Mouse (Mus musculus) MEL (cell line): ENCODE measurements around the gene Hes3. TPM values are rescaled to one million over a fixed set of nuclear protein-coding genes. Genes with fewer than 3 reads are reported as not detected.

Experiments used
- DNase-seq: peaks from one replicate; pipeline ENCODE4 v3.0.0; 2011; ENCODE audit warnings: low read depth, low spot score
- H3K27ac ChIP-seq: 2 replicates; pipeline ENCODE4 v1.5.1; 2012; ENCODE audit warnings: low read depth, mild to moderate bottlenecking, control low read depth, low read length, moderate library complexity; ENCODE audit not compliant: control insufficient read depth
- H3K27me3 ChIP-seq, 2 experiments: fragments of 150-350 bp in 1 of 2; sonication (generic) in 1 of 2; 2 replicates each; pipeline ENCODE4 v1.6.1; 2012; ENCODE audit warnings: low read length in 2 of 2, mild to moderate bottlenecking in 2 of 2, improper control_type of control experiment in 1 of 2, moderate library complexity in 1 of 2; ENCODE audit not compliant: insufficient read depth in 2 of 2, control insufficient read depth in 1 of 2
- H3K36me3 ChIP-seq, 2 experiments: 2 replicates each; pipeline ENCODE4 v1.6.1; 2012 to 2014; ENCODE audit warnings: low read length in 2 of 2, improper control_type of control experiment in 1 of 2, inconsistent platforms in 1 of 2, mild to moderate bottlenecking in 1 of 2; ENCODE audit not compliant: insufficient read depth in 2 of 2, control insufficient read depth in 1 of 2
- H3K4me1 ChIP-seq, 2 experiments: fragments of 150-350 bp in 1 of 2; sonication (generic) in 1 of 2; 2 replicates each; pipeline ENCODE4 v1.6.1; 2012; ENCODE audit warnings: low read length in 2 of 2, improper control_type of control experiment in 1 of 2, mild to moderate bottlenecking in 1 of 2; ENCODE audit not compliant: insufficient read depth in 2 of 2, control insufficient read depth in 1 of 2
- H3K4me3 ChIP-seq, 2 experiments: fragments of 150-350 bp in 1 of 2; sonication (generic) in 1 of 2; 2 replicates each; pipeline ENCODE4 v1.5.1; 2012; ENCODE audit warnings: low read depth in 2 of 2, low read length in 2 of 2, mild to moderate bottlenecking in 2 of 2, moderate library complexity in 2 of 2, control low read depth in 1 of 2, improper control_type of control experiment in 1 of 2; ENCODE audit not compliant: control insufficient read depth in 1 of 2, insufficient read depth in 1 of 2
- H3K79me2 ChIP-seq: 2 replicates; pipeline ENCODE4 v1.6.1; 2012; ENCODE audit warnings: mild to moderate bottlenecking, low read length, moderate library complexity; ENCODE audit not compliant: control insufficient read depth, poor library complexity, insufficient read depth
- H3K9ac ChIP-seq: 2 replicates; pipeline ENCODE4 v1.6.1; 2012; ENCODE audit warnings: low read depth, mild to moderate bottlenecking, control low read depth, low read length, moderate library complexity; ENCODE audit not compliant: control insufficient read depth, poor library complexity, severe bottlenecking
- H3K9me3 ChIP-seq: fragments of 150-350 bp; sonication (generic); replicated peaks from 2 replicates; pipeline ENCODE4 v1.6.1; 2012; ENCODE audit warnings: mild to moderate bottlenecking, low read length, improper control_type of control experiment, moderate library complexity; ENCODE audit not compliant: insufficient read depth
- BHLHE40 ChIP-seq: IDR thresholded peaks from 2 replicates; pipeline ENCODE4 v1.6.1; 2012; ENCODE audit warnings: low read depth, mild to moderate bottlenecking, inconsistent platforms, low read length, improper control_type of control experiment, borderline replicate concordance
- CTCF ChIP-seq, 3 experiments: IDR thresholded peaks in 2 of 3; conservative IDR thresholded peaks in 1 of 3; 2 replicates each; pipeline ENCODE4 v1.5.1; 2011 to 2012; ENCODE audit warnings: low read length in 3 of 3, low read depth in 2 of 3, mild to moderate bottlenecking in 2 of 3, improper control_type of control experiment in 1 of 3, inconsistent platforms in 1 of 3, mixed read lengths in 1 of 3, moderate library complexity in 1 of 3; ENCODE audit not compliant: control insufficient read depth in 1 of 3, insufficient read depth in 1 of 3, poor library complexity in 1 of 3, severe bottlenecking in 1 of 3
- ELF1 ChIP-seq: IDR thresholded peaks from 2 replicates; pipeline ENCODE4 v1.6.1; 2014; ENCODE audit warnings: low read depth, mild to moderate bottlenecking, inconsistent platforms, low read length, improper control_type of control experiment, moderate library complexity
- EP300 ChIP-seq, 2 experiments: IDR thresholded peaks; 2 replicates each; pipeline ENCODE4 v1.6.1; 2011; ENCODE audit warnings: improper control_type of control experiment in 2 of 2, low read length in 2 of 2, low read depth in 1 of 2, mild to moderate bottlenecking in 1 of 2
- ETS1 ChIP-seq: IDR thresholded peaks from 2 replicates; pipeline ENCODE4 v1.6.1; 2012; ENCODE audit warnings: low read depth, mild to moderate bottlenecking, inconsistent platforms, low read length, improper control_type of control experiment, moderate library complexity
- GABPA ChIP-seq: IDR thresholded peaks from 2 replicates; pipeline ENCODE4 v1.6.1; 2012; ENCODE audit warnings: low read depth, mild to moderate bottlenecking, inconsistent platforms, low read length, improper control_type of control experiment, moderate library complexity
- GATA1 ChIP-seq: IDR thresholded peaks from 2 replicates; pipeline ENCODE4 v1.6.1; 2011; ENCODE audit warnings: low read depth, low read length, improper control_type of control experiment
- KAT2A ChIP-seq: conservative IDR thresholded peaks from 2 replicates; pipeline ENCODE4 v1.6.1; 2012; ENCODE audit warnings: low read depth, low read length, improper control_type of control experiment, inconsistent platforms
- MAZ ChIP-seq: IDR thresholded peaks from 2 replicates; pipeline ENCODE4 v1.6.1; 2012; ENCODE audit warnings: low read depth, mild to moderate bottlenecking, inconsistent platforms, low read length, improper control_type of control experiment
- MEF2A ChIP-seq: IDR thresholded peaks from 2 replicates; pipeline ENCODE4 v1.6.1; 2014; ENCODE audit warnings: low read depth, mild to moderate bottlenecking, inconsistent platforms, low read length, improper control_type of control experiment; ENCODE audit not compliant: poor library complexity, insufficient replicate concordance, severe bottlenecking; ENCODE audit errors: extremely low read depth
- MYB ChIP-seq: IDR thresholded peaks from 2 replicates; pipeline ENCODE4 v1.6.1; 2011; ENCODE audit warnings: mild to moderate bottlenecking, low read depth, low read length, improper control_type of control experiment
- MYC ChIP-seq: IDR thresholded peaks from 2 replicates; pipeline ENCODE4 v1.6.1; 2011; ENCODE audit warnings: low read depth, mild to moderate bottlenecking, low read length, improper control_type of control experiment, moderate library complexity
- NRF1 ChIP-seq: IDR thresholded peaks from 2 replicates; pipeline ENCODE4 v1.6.1; 2014; ENCODE audit warnings: low read depth, mild to moderate bottlenecking, inconsistent platforms, low read length, improper control_type of control experiment, moderate library complexity; ENCODE audit not compliant: poor library complexity, insufficient read depth, severe bottlenecking
- POLR2AphosphoS2 ChIP-seq: IDR thresholded peaks from 2 replicates; pipeline ENCODE4 v1.6.1; 2011; ENCODE audit warnings: low read length, improper control_type of control experiment
- SMC3 ChIP-seq: IDR thresholded peaks from 2 replicates; pipeline ENCODE4 v1.6.1; 2011; ENCODE audit warnings: low read depth, low read length, improper control_type of control experiment
- TBP ChIP-seq: IDR thresholded peaks from 2 replicates; pipeline ENCODE4 v1.8.0; 2011; ENCODE audit warnings: low read depth, low read length, improper control_type of control experiment
- TCF12 ChIP-seq: IDR thresholded peaks from 2 replicates; pipeline ENCODE4 v1.6.1; 2014; ENCODE audit warnings: low read depth, mild to moderate bottlenecking, inconsistent platforms, low read length, improper control_type of control experiment, moderate library complexity
- USF1 ChIP-seq: IDR thresholded peaks from 2 replicates; pipeline ENCODE4 v1.6.1; 2014; ENCODE audit warnings: low read depth, mild to moderate bottlenecking, inconsistent platforms, low read length, improper control_type of control experiment, moderate library complexity
- ZC3H11A ChIP-seq: IDR thresholded peaks from 2 replicates; pipeline ENCODE4 v1.6.1; 2012; ENCODE audit warnings: low read depth, mild to moderate bottlenecking, inconsistent platforms, low read length, improper control_type of control experiment
- ZMIZ1 ChIP-seq: IDR thresholded peaks from 2 replicates; pipeline ENCODE4 v1.6.1; 2012; ENCODE audit warnings: low read depth, mild to moderate bottlenecking, inconsistent platforms, low read length, improper control_type of control experiment, moderate library complexity
- ZNF384 ChIP-seq: IDR thresholded peaks from 2 replicates; pipeline ENCODE4 v1.6.1; 2012; ENCODE audit warnings: low read depth, mild to moderate bottlenecking, inconsistent platforms, low read length, improper control_type of control experiment
- polyA plus RNA-seq, 2 experiments: library from polyadenylated mRNA; stranded (reverse) in 1 of 2; unstranded in 1 of 2; fragments of >175 nt in 1 of 2; fragments of >200 nt in 1 of 2; gene quantifications; 2 replicates each; pipeline versions ENCODE4 v1.2.1 to v1.2.4; 2012; ENCODE audit warnings: low replicate concordance in 2 of 2, low read depth in 1 of 2; ENCODE audit not compliant: insufficient read length in 2 of 2, insufficient read depth in 1 of 2, missing spikeins in 1 of 2
- total RNA-seq: library from RNA; depleted of rRNA; stranded (reverse); fragments of 300-350 nt; gene quantifications from 2 replicates; pipeline ENCODE4 v1.2.3, GENCODE M21; 2012

The Hes3 gene
- total and polyA plus RNA-seq, 3 experiments = 0.04 TPM; not detected in 2

GRCm38 (mm10) chr4:152257070-152257469 is 34.4 kb downstream of the Hes3 start (continued):
- 0 out of 2 replicates have a peak, but pooled peaks have one; percentile 25 for TF ChIP-seq TBP
- TF ChIP-seq, all 39 proteins: peak for 11

- Histone ChIP-seq H3K79me2 (no peaks in the 10 kb centered on the region), H3K4me1 (peaks cover 0 to 7% of the 10 kb centered on the region in 2 experiments; a peak in 1 of 4 replicates), H3K9me3 (no peaks in the 10 kb centered on the region), H3K9ac (no peak overlapping the region)
- DNase-seq = no peak
- no peak for TF ChIP-seq TCF12
- TF ChIP-seq BHLHE40 = no peak
- TF ChIP-seq MAZ = no peak
- TF ChIP-seq CTCF (IDR thresholded peaks at IDR 0.05 in 2 of 3, conservative IDR thresholded peaks at IDR 0.05 in 1 of 3; ENCODE audit: control insufficient read depth in 1 of 3, insufficient read depth in 1 of 3, low read depth in 2 of 3, low read length in 3 of 3, poor library complexity in 1 of 3, severe bottlenecking in 1 of 3) = no peak
- no peak for TF ChIP-seq POLR2AphosphoS2
- TF ChIP-seq ELF1 = no peak
- no peak for TF ChIP-seq SMC3
- no peak for TF ChIP-seq GATA1
- TF ChIP-seq ZNF384 = no peak
- TF ChIP-seq, all 39 proteins: peak for 0
- Histone ChIP-seq H3K27ac (no peak overlapping the region), H3K4me3 (no peak overlapping the region), H3K36me3 (peaks cover 2 to 3% of the 10 kb centered on the region in 2 experiments; a peak in 3 of 4 replicates), H3K27me3 (no peaks in the 10 kb centered on the region)
Measured at GRCm38 (mm10) chr4:152253183-152253759, 38.2 kb downstream of the Hes3 start.

- no peaks in the 10 kb centered on the region for H3K27me3 ChIP-seq
- peaks cover 9 to 18% of the 10 kb centered on the region in 2 experiments; a peak in 3 of 4 replicates for H3K4me1 ChIP-seq
- no peak overlapping the region for H3K9ac ChIP-seq
- no peaks in the 10 kb centered on the region for H3K79me2 ChIP-seq
- no peaks in the 10 kb centered on the region for H3K9me3 ChIP-seq
- H3K4me3 ChIP-seq = no peak overlapping the region
- peaks cover 2 to 17% of the 10 kb centered on the region in 2 experiments; a peak in 3 of 4 replicates for H3K36me3 ChIP-seq
- no peak for DNase-seq
- no peak overlapping the region for H3K27ac ChIP-seq
- TF ChIP-seq MYC (no peak), ELF1 (no peak), ZC3H11A (no peak), ETS1 (no peak), MEF2A (no peak), MAZ (no peak), NRF1 (no peak), GABPA (no peak), ZMIZ1 (no peak), MYB (no peak), BHLHE40 (no peak), USF1 (no peak), EP300 (IDR thresholded peaks at IDR 0.05; ENCODE audit: low read depth in 1 of 2, low read length in 2 of 2) (no peak), GATA1 (no peak), KAT2A (no peak)
Measured at GRCm38 (mm10) chr4:152250615-152251014, 40.8 kb downstream of the Hes3 start.
